Mouse (Mus musculus): ENCODE data around the gene Lrrfip2. TPM values are rescaled to one million over a fixed set of nuclear protein-coding genes. Genes with fewer than 3 reads are reported as not detected.

Gene Lrrfip2
- total and polyA plus RNA-seq, 2 experiments from 2014 or later = 73.9 to 86.6 TPM

DNA sequence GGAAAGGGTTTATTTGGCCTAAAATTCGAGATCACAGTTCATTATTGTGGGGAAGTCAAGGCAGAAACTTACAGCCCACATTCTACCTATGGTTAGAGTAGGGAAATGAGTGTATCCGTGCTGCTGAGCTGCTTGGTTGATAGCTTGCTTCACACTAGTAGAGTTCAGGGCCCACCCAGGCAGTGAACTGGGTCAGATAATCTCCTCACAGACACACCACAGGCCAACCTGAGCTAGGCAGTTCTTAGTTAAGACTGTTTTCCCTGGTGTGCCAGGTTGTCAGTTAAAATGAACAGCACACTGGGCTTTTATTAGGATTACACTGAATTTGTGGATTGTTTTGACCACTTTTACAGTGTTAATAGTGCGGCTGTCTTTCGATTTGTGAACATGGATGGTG is 9.3 kb downstream of the Lrrfip2 start:
- Histone ChIP-seq H3K27ac (ENCODE audit: low read depth) (peak overlapping the region; percentile 32; the same call in 1 of the 2 replicates), H3K4me1 (ENCODE audit: control insufficient read depth, insufficient read depth) (peaks cover 56% of the 10 kb centered on the region), H3K36me3 (replicated peaks; ENCODE audit: control insufficient read depth, insufficient read depth, low read length) (no peaks in the 10 kb centered on the region), H3K4me2 (ENCODE audit: low read depth, low read length) (no peak overlapping the region), H3K27me3 (ENCODE audit: control insufficient read depth, insufficient read depth, low read length) (no peaks in the 10 kb centered on the region), H3K9me3 (replicated peaks; ENCODE audit: control insufficient read depth, low read length) (no peaks in the 10 kb centered on the region), H3K4me3 (ENCODE audit: low read depth, low read length) (no peak overlapping the region), H3K9ac (replicated peaks; ENCODE audit: low read depth, low read length) (no peak overlapping the region)
- no peak for ATAC-seq (ENCODE audit: insufficient read depth, low read depth)
- 71% methylated on average over 4 of the region's 4 CpGs for WGBS
- DNase-seq (ENCODE audit: low spot score) = no peak
- TF ChIP-seq CTCF (IDR thresholded peaks at IDR 0.05; ENCODE audit: low read depth) (no peak), EP300 (IDR thresholded peaks at IDR 0.05; ENCODE audit: low read depth) (no peak)

DNA sequence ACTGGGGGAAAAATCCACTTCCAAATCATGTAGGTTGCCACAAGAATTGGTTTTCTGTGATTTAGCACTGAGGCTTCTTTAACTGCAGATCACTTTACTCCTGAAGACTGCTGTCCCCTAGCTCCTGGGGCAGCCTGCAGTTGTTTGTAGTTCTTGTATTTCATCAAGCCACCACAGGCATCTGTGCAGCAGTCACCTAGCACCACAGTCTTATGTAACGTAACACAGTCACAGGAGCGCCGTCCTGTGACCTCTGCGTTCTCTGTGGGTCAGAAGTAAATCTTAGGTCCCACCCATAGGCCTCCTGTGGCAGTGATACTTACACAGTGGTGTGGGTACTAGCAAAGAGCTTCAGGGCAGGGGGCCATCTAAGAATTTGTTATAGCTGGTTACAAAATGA is 10.4 kb downstream of the Lrrfip2 start:
- peak; percentile 70 for ATAC-seq (ENCODE audit: insufficient read depth, low read depth)
- DNase-seq (ENCODE audit: low spot score) = peak; percentile 42
- Histone ChIP-seq H3K27me3 (ENCODE audit: control insufficient read depth, insufficient read depth, low read length) (no peaks in the 10 kb centered on the region), H3K4me1 (ENCODE audit: control insufficient read depth, insufficient read depth) (peaks cover 51% of the 10 kb centered on the region), H3K36me3 (replicated peaks; ENCODE audit: control insufficient read depth, insufficient read depth, low read length) (no peaks in the 10 kb centered on the region), H3K9ac (replicated peaks; ENCODE audit: low read depth, low read length) (no peak overlapping the region), H3K4me3 (ENCODE audit: low read depth, low read length) (no peak overlapping the region), H3K4me2 (ENCODE audit: low read depth, low read length) (no peak overlapping the region), H3K27ac (ENCODE audit: low read depth) (peak overlapping the region; percentile 49), H3K9me3 (replicated peaks; ENCODE audit: control insufficient read depth, low read length) (no peaks in the 10 kb centered on the region)
- TF ChIP-seq EP300 (IDR thresholded peaks at IDR 0.05; ENCODE audit: low read depth) = no peak
- no peak for TF ChIP-seq CTCF (IDR thresholded peaks at IDR 0.05; ENCODE audit: low read depth)
- WGBS = 46% methylated on average over 4 of the region's 4 CpGs

DNA sequence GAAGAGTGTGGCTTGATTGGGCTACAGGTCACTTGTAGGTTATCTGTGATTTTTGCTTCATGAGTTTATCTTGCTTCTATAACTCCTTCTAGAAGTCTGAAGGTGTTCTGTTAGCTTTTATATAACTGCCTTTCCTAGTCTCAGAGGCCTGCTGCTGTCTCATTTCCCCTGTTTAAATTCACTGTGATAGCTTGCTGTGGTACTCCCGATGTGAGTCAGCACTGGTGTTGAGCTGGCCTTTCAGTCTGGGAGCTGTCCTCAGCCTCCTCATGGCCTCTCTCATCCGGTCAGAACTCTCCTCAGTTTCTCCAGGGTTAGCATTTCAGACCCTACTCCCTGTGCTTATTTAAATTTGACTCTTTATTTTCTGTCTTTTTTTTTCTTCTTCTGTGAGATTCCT is 12.7 kb downstream of the Lrrfip2 start:
- Histone ChIP-seq H3K36me3 (replicated peaks; ENCODE audit: control insufficient read depth, insufficient read depth, low read length) (no peaks in the 10 kb centered on the region), H3K4me1 (ENCODE audit: control insufficient read depth, insufficient read depth) (peaks cover 34% of the 10 kb centered on the region), H3K9ac (replicated peaks; ENCODE audit: low read depth, low read length) (no peak overlapping the region), H3K4me2 (ENCODE audit: low read depth, low read length) (no peak overlapping the region), H3K27me3 (ENCODE audit: control insufficient read depth, insufficient read depth, low read length) (no peaks in the 10 kb centered on the region), H3K9me3 (replicated peaks; ENCODE audit: control insufficient read depth, low read length) (no peaks in the 10 kb centered on the region), H3K27ac (ENCODE audit: low read depth) (no peak overlapping the region), H3K4me3 (ENCODE audit: low read depth, low read length) (no peak overlapping the region)
- WGBS = 38% methylated on average over 2 of the region's 2 CpGs
- ATAC-seq (ENCODE audit: insufficient read depth, low read depth) (no peak), DNase-seq (ENCODE audit: low spot score) (no peak)
- TF ChIP-seq CTCF (IDR thresholded peaks at IDR 0.05; ENCODE audit: low read depth) (no peak), EP300 (IDR thresholded peaks at IDR 0.05; ENCODE audit: low read depth) (no peak)

DNA sequence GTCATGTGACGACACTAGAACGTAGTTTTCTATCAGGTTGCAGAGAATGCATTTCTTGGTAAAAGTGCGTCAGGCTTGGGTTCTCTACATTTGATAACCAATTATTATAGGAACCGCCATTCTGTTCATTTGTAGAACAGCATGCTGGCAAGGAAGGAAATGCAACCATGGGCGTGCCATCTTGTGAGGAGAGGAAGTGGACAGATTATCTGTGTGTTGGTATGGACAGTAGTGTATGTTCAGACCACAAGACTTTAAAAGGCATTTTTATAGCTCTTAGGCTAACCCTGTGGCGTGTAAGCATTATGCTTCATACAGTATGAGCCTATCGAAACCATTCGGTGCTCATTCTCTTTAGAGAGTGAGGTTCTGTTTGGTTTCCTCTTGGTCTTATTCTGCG is 20.8 kb downstream of the Lrrfip2 start:
- ATAC-seq (ENCODE audit: insufficient read depth, low read depth) = no peak
- no peak for DNase-seq (ENCODE audit: low spot score)
- TF ChIP-seq CTCF (IDR thresholded peaks at IDR 0.05; ENCODE audit: low read depth) (no peak), EP300 (IDR thresholded peaks at IDR 0.05; ENCODE audit: low read depth) (no peak)
- WGBS = 90% methylated on average over 9 of the region's 9 CpGs
- Histone ChIP-seq H3K4me2 (ENCODE audit: low read depth, low read length) (no peak overlapping the region), H3K27me3 (ENCODE audit: control insufficient read depth, insufficient read depth, low read length) (no peaks in the 10 kb centered on the region), H3K9me3 (replicated peaks; ENCODE audit: control insufficient read depth, low read length) (no peaks in the 10 kb centered on the region), H3K36me3 (replicated peaks; ENCODE audit: control insufficient read depth, insufficient read depth, low read length) (peaks cover 20% of the 10 kb centered on the region), H3K27ac (ENCODE audit: low read depth) (no peak overlapping the region), H3K9ac (replicated peaks; ENCODE audit: low read depth, low read length) (no peak overlapping the region), H3K4me3 (ENCODE audit: low read depth, low read length) (no peak overlapping the region), H3K4me1 (ENCODE audit: control insufficient read depth, insufficient read depth) (peaks cover 4% of the 10 kb centered on the region; the same call in 1 of the 2 replicates)

DNA sequence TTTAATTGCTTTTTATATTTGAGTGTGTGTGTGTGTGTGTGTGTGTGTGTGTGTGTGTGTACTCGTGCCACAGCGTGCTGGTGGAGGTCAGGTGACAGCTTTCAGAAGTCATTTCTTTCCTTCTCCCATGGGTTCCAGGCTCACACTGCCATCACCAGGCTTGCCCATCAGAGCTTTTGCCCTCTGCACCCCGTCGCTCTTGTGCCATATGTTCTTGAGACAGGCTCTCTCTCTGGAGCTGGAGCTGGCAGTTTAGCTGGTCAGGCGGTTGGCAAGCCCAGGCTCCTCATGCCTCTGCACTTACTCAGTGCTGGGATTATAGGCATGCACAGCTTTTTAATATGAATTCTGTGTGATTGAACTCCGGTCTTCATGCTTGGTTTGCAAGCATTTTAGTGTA is 25.3 kb downstream of the Lrrfip2 start:
- Histone ChIP-seq H3K4me1 (ENCODE audit: control insufficient read depth, insufficient read depth) (peaks cover 36% of the 10 kb centered on the region), H3K27me3 (ENCODE audit: control insufficient read depth, insufficient read depth, low read length) (no peaks in the 10 kb centered on the region), H3K4me3 (ENCODE audit: low read depth, low read length) (no peak overlapping the region), H3K9me3 (replicated peaks; ENCODE audit: control insufficient read depth, low read length) (no peaks in the 10 kb centered on the region), H3K9ac (replicated peaks; ENCODE audit: low read depth, low read length) (no peak overlapping the region), H3K36me3 (replicated peaks; ENCODE audit: control insufficient read depth, insufficient read depth, low read length) (peaks cover 24% of the 10 kb centered on the region), H3K27ac (ENCODE audit: low read depth) (peak overlapping the region; percentile 46; the same call in 1 of the 2 replicates), H3K4me2 (ENCODE audit: low read depth, low read length) (no peak overlapping the region)
- 82% methylated on average over 6 of the region's 6 CpGs for WGBS
- no peak for DNase-seq (ENCODE audit: low spot score)
- ATAC-seq (ENCODE audit: insufficient read depth, low read depth) = no peak
- TF ChIP-seq CTCF (IDR thresholded peaks at IDR 0.05; ENCODE audit: low read depth) = no peak

DNA sequence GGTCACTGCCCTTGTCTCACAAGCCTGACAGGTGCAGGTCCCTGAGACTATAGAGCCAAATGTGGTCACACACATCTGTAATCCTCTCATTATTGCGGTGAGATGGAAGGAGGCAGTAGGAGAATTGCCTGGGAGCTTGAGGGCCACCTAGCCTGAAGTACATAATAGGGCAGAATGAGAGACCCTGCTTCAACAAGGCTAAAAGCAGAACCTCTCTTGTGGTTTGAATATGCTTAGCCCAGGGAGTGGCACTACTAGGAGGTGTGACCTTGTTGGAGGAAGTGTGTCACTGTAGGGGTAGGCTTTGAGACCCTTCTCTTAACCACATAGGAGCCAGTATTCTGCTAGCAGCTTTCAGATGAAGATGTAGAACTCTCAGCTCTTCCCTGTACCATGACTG is 26.0 kb downstream of the Lrrfip2 start:
- peak overlapping the region; percentile 34; the same call in 1 of the 2 replicates for H3K27ac ChIP-seq (ENCODE audit: low read depth)
- WGBS = 93% methylated on average over 1 of the region's 1 CpGs

More for the DNA sequence above, 26.0 kb downstream of the Lrrfip2 start:
- Histone ChIP-seq H3K36me3 (replicated peaks; ENCODE audit: control insufficient read depth, insufficient read depth, low read length) (peaks cover 24% of the 10 kb centered on the region), H3K4me3 (ENCODE audit: low read depth, low read length) (no peak overlapping the region), H3K27me3 (ENCODE audit: control insufficient read depth, insufficient read depth, low read length) (no peaks in the 10 kb centered on the region), H3K9me3 (replicated peaks; ENCODE audit: control insufficient read depth, low read length) (no peaks in the 10 kb centered on the region), H3K9ac (replicated peaks; ENCODE audit: low read depth, low read length) (no peak overlapping the region), H3K4me1 (ENCODE audit: control insufficient read depth, insufficient read depth) (peaks cover 40% of the 10 kb centered on the region), H3K4me2 (ENCODE audit: low read depth, low read length) (no peak overlapping the region)
- TF ChIP-seq CTCF (IDR thresholded peaks at IDR 0.05; ENCODE audit: low read depth) = no peak
- no peak for TF ChIP-seq EP300 (IDR thresholded peaks at IDR 0.05; ENCODE audit: low read depth)
- ATAC-seq (ENCODE audit: insufficient read depth, low read depth) (no peak), DNase-seq (ENCODE audit: low spot score) (no peak)
